Mouse (Mus musculus): ENCODE measurements at regions not wholly inside any gene's neighbourhood (a gene's known extent, or its start where the extent isn't known, plus 50 kb on each side); places are given as distances from the start of the nearest gene placed in this dataset.

DNA sequence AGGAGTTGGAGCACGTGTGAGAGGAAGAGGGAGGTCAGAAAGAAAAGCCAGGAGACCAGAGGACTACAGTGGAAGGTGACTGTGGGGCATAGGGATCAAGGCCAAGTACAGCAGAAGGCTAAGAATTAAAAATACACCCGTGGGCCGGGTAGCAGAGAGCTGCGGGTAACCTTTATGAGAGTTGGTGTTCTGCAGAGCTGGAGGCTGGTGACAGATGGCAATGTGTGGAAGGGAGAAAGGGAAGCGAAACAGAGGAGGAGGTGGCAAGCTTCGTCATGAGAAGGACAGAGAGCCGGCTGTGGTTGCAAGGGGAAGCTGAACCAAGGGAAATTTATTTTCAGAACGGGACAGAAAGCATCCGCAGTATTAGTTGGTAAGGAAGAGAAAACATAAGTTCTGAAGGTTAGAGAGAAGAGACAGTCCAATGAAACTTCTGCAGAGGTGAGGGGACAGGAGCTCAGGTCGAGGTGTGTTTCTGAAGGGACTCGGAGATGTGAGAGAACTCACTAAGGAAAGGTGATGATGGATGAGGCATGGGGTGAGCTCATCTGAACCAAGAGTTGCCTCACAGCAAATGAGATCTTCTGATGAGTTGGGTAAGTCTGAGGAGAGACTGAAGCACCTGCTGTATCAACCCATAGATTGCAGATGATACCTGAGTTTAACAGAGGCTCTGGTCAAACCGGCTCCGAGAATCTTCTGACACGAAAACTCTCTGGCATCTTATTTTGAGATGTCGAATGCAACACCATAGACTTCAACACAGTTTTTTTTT lies 200.6 kb downstream of the Gm10260 start:
- H3K27ac ChIP-seq: peak overlapping the region; percentile 90

DNA sequence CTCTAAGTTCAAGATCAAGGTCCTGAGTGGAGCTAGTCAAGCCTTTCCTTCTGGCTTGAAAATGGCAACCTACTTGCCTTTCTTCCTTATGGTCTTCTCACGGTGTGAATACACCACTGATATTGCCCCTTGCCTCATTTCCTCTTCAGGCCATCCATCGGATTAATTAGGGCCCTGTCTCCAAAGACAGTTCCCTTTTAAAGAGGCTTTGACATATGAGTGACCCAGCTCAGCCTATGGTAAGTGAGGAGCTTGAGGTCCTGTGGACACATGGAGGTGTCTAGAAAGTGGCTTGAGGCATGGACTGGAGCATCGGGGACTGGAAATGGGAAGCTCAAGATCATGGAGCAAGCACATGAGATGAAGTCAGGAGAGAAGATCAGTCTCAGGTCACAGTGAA lies 201.5 kb downstream of the Gm10260 start:
- peak overlapping the region; percentile 90 for H3K27ac ChIP-seq

More for the DNA sequence above, 200.6 kb downstream of the Gm10260 start:
- peak; percentile 70 to 89 for DNase-seq (ENCODE audit: low spot score in 2 of 2)
- TF ChIP-seq CTCF (conservative IDR thresholded peaks at IDR 0.05): no peak
- no peak overlapping the region for H3K4me3 ChIP-seq

DNA sequence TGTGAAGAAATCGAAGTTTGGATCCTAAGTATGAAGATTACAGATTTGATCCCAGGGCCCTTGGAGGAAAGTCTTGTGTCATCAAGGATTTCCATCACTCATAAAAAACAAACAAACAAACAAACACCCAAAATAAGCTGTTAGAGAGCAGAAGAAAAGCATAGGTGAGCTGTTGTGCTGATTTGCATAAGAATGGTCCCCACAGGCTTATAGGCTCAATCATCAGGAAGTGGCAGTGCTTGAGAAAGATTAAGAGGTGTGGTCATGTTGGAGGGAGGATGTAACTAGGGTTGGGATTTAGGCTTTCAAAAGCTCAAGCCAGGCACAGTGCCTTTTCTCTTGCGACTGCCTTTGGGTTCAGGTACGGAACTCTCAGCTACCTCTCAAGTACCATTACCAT lies 205.1 kb downstream of the Gm10260 start:
- no peak for TF ChIP-seq CTCF (conservative IDR thresholded peaks at IDR 0.05)
- no peak for DNase-seq (ENCODE audit: low spot score in 2 of 2)
- no peak overlapping the region for H3K27ac ChIP-seq

More for the DNA sequence above, 201.5 kb downstream of the Gm10260 start:
- no peak for TF ChIP-seq CTCF (conservative IDR thresholded peaks at IDR 0.05)
- H3K4me3 ChIP-seq: no peak overlapping the region
- no peak for DNase-seq (ENCODE audit: low spot score in 2 of 2)

DNA sequence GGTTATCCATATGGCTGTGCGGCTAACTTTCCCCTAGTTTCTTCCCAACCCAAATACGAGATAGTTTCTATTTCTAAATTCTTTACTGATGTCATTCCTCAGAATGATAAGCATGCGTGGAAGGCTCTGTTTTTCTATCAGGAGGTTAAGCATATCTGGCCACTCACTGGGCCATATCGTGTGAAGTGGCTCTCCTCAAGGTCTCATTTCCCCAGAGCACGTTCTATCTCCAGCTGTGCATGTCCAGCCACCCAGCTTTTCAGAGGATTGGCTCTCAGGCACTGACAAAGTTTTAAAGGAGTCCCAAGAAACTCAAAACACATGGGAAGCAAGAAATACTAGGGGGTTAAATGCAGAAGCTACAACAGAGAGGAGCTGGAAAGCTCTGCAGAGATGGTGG lies 205.8 kb downstream of the Gm10260 start:
- Histone ChIP-seq H3K4me3 (no peak overlapping the region), H3K27ac (peak overlapping the region; percentile 15; the same call in 1 of the 2 replicates)
- no peak for DNase-seq (ENCODE audit: low spot score in 2 of 2)
- no peak for TF ChIP-seq CTCF (conservative IDR thresholded peaks at IDR 0.05)

More for the DNA sequence above, 205.1 kb downstream of the Gm10260 start:
- H3K4me3 ChIP-seq: no peak overlapping the region

DNA sequence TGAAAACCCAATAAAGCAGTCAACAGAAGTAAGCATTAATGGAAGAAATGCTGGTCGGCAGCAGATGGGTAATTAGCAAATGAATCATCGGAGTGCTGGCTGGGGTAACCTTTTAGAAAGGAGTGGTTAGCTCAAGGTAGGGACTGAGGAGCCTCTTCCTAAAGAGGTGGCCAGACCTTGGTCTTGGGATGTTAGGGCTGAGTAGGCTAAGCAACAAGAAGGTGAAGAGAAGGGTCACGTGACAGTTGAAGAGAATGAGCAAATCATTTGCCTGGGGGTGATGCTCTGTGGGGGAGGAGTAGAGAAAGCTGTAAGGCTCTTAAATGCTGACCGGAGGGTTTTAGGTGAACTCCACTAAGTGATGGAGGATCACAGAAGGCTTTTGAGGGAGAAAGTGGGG lies 208.2 kb downstream of the Gm10260 start:
- DNase-seq (ENCODE audit: low spot score in 2 of 2): no peak
- Histone ChIP-seq H3K4me3 (no peak overlapping the region), H3K27ac (peak overlapping the region; percentile 87)
- no peak for TF ChIP-seq CTCF (conservative IDR thresholded peaks at IDR 0.05)

DNA sequence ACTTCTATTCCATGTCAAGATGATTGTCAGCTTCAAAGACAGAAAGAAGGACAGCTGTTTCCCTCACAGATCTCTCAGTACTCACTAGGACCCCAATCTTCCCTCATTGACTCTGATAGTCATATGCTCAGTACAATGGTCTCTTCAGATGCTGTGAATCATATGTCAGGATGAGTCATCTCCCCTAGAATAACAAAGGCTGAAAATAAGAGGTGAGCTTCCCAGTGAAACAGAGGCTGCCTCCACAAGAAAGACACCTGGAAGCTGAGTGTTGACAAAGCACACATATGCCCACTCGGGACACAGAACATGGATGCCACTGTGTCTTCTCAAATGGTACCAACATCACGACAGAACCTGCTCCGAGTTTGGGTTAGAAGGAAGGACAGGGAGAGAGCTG lies 209.6 kb downstream of the Gm10260 start:
- TF ChIP-seq CTCF (conservative IDR thresholded peaks at IDR 0.05): no peak
- no peak overlapping the region for H3K4me3 ChIP-seq
- DNase-seq (ENCODE audit: low spot score in 2 of 2): no peak
- peak overlapping the region; percentile 87 for H3K27ac ChIP-seq

DNA sequence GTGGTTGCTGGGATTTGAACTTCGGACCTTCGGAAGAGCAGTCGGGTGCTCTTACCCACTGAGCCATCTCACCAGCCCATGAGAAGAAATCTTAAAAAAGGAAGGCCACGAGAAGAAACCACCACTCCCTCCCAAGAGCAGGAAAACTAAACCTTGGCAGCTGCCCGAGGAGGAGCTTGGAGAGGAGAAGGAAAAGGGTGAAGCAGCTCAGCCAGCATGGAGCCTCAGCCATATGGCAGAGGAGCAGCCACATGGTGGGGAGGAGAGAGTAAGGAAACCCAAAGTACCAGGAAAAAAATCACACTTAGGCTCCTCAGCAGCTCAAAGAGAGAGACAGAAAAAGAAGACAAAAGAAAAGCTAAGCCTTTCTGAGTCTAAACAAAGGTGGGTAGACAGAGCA lies 210.3 kb downstream of the Gm10260 start:
- TF ChIP-seq CTCF (conservative IDR thresholded peaks at IDR 0.05): no peak
- Histone ChIP-seq H3K27ac (peak overlapping the region; percentile 87), H3K4me3 (no peak overlapping the region)
- peak; percentile 67 to 74 for DNase-seq (ENCODE audit: low spot score in 2 of 2)

DNA sequence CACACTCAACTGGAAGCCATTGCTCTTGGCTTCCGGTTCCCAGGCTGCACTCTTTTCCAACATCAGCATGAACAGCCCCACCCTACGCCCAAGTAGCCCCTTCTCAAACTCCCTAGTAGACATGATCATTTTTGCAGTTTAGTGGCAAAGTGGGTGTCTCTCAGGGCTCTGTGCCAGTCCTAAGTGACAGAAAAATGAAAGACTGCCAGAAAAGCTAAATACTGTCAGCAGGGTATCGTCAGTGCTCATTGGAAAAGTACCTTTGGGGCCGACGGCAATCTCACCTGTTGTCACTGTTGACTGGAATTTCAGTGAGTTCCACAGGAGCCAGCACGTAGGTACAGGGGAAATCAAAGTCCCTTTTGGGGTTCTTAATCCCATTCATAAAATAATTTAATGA lies 211.0 kb downstream of the Gm10260 start:
- Histone ChIP-seq H3K27ac (peak overlapping the region; percentile 85), H3K4me3 (no peak overlapping the region)
- DNase-seq (ENCODE audit: low spot score in 2 of 2): peak in 1 of 2 experiments; percentile 34
- TF ChIP-seq CTCF (conservative IDR thresholded peaks at IDR 0.05): no peak

DNA sequence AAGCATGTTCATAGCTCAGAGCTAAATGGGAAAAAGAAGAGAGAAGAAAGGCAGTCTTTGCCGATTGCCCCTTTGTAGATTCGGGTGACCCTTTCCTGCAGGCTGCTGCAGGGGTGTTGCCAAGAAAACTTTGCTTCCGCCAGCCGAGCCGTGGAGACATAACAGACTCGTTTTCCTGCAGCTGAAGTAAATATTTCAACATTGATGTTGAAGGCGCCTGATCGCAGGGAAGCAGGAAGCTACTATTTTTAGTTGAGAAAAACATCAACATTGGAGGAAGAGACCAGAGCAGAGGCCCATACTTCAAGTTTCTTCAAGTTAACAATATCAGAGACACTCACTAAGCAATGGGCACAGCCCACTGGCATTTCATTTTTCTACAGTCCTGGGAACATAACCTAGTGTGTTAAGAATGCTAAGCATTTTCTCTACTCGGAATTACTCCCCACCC lies 211.9 kb downstream of the Gm10260 start:
- no peak for TF ChIP-seq CTCF (conservative IDR thresholded peaks at IDR 0.05)
- H3K27ac ChIP-seq: peak overlapping the region; percentile 85

DNA sequence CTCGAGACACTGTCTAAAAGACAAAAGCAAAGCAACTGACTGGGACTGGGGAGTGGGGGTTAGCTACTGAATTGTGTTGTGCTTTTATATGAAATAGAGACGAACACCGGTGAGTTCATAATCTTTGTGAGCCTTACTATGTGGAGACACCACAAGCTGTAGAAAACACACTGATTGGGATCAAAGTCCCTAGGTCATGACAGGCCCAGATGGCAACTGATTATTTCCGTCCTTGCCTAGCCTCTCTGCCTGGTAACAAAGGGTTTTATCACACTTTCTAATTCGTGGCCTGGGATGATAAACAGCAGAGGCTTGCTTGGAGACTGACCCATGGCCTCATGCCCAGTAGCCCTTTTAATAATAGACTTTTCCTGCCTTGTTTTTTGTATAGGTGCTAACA lies 213.5 kb downstream of the Gm10260 start:
- peak overlapping the region; percentile 83 for H3K27ac ChIP-seq

More for the DNA sequence above, 211.9 kb downstream of the Gm10260 start:
- no peak for DNase-seq (ENCODE audit: low spot score in 2 of 2)
- H3K4me3 ChIP-seq: no peak overlapping the region

DNA sequence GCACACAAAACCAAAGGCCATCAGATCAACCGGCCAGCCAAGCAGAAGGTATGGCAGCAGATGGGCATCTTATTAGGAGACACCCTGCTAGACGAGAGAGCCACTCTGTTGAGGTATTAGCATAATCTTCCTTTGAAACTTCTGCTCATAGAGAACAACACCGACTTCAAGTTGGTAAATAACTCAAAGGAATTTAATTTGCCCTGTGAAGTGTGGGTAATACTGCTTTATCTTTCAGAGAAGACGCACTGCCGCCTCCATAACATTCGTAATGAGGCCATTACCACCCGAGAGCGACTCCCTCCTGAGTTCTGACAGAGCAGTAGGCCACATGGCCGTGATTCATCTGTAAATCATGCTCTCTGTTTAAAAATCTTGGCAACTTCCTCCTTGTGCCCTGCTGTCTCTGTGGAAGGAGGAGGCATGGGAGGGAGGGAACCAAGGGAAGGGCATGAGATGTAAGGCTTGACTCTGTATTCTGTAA lies 214.4 kb downstream of the Gm10260 start:
- H3K4me3 ChIP-seq: no peak overlapping the region
- no peak for TF ChIP-seq CTCF (conservative IDR thresholded peaks at IDR 0.05)
- peak in 1 of 2 experiments; percentile 70 for DNase-seq (ENCODE audit: low spot score in 2 of 2)
- H3K27ac ChIP-seq: peak overlapping the region; percentile 83

More for the DNA sequence above, 213.5 kb downstream of the Gm10260 start:
- H3K4me3 ChIP-seq: no peak overlapping the region
- DNase-seq (ENCODE audit: low spot score in 2 of 2): no peak
- no peak for TF ChIP-seq CTCF (conservative IDR thresholded peaks at IDR 0.05)

DNA sequence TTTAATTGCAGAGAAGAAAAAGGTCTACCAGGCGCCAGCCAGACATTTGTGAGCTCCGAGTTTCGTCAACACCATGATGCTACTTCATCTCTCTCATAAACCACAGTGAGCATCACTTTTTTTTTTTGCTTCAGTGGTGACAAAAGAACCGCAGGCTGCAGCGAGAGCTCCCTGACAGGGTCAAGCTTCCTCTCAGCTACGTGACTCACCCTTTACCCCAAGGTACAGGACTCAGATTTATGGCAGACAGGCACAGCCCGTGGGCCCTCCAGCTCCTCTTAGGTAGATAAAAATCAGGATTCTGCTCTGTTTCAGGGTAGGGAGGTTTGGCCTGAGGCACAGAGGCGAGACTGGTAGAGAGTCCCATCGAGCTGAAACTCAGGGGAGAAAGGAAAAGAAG lies 220.7 kb downstream of the Gm10260 start:
- Histone ChIP-seq H3K4me3 (no peak overlapping the region), H3K27ac (peak overlapping the region; percentile 96)
- no peak for TF ChIP-seq CTCF (conservative IDR thresholded peaks at IDR 0.05)
- no peak for DNase-seq (ENCODE audit: low spot score in 2 of 2)

DNA sequence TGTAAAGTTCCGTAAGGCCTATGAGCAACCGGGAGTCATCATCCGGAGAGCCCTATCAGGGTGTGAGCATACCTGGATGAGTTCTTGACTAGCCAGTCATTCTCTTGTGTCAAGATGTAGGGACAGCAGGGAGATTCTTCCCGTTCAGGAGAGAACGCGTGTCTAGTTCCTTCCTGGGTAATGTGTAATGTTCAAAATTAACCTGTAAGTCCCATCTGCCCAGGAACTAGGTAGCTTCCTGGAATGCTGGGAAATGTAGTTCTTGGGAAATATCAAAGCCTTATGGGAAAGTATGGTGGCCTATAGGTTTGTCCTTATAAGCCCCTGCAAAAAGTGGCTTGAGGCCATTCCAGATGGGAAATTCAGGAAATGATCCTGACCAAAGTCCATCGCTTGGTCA lies 222.0 kb downstream of the Gm10260 start:
- Histone ChIP-seq H3K27ac (peak overlapping the region; percentile 96), H3K4me3 (no peak overlapping the region; the same call in 1 of the 2 replicates)
- TF ChIP-seq CTCF (conservative IDR thresholded peaks at IDR 0.05): no peak
- DNase-seq (ENCODE audit: low spot score in 2 of 2): no peak

DNA sequence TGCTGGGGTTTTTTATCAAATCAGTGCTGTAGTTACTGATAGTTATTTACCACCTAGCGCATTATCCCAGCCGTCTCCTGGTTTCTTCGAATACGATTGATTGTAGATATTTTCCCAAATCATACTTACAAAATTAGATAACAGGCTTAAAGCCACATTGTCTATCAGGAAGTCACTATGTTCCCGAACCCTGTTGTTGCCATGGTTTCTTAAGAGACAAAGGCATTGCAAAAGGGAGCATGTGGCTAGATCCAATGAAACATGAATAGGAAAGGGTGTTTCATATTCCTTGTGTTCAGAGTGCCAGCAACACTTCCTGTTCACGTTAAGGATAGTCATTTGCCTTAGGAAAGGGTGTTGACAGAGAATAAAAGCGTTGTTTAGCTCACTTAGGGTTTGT lies 222.7 kb downstream of the Gm10260 start:
- Histone ChIP-seq H3K4me3 (no peak overlapping the region; the same call in 1 of the 2 replicates), H3K27ac (peak overlapping the region; percentile 96)
- no peak for TF ChIP-seq CTCF (conservative IDR thresholded peaks at IDR 0.05)
- DNase-seq (ENCODE audit: low spot score in 2 of 2): peak in 1 of 2 experiments; percentile 69

Measured in layer of hippocampus, adult 2 months (tissue).